8 mouse cellular contexts compared by ENCODE assay signal in genomic region chr1:128875289-128875688, GRCm38 (mm10).
A peak's percentile ranks its signal among the peaks of the same experiment; 100 is the strongest.
DNase-seq lines count a peak whose midpoint lies in the region; ATAC-seq and TF ChIP-seq lines count a peak whose summit lies in the region.

No protein-coding gene starts in this region.

- H3K4me1 ChIP-seq in G1E (ENCODE audit: insufficient read depth, low read depth, low read length) = no peaks in the 10 kb centered on the region
- H3K4me1 ChIP-seq in neural tube, embryonic 11.5 days (ENCODE audit: control insufficient read depth, insufficient read depth, low read length) = no peaks in the 10 kb centered on the region

- no peak overlapping the region for H3K4me2 ChIP-seq in neural tube, embryonic 11.5 days (ENCODE audit: low read depth)

- H3K9ac ChIP-seq in neural tube, embryonic 11.5 days (ENCODE audit: low read length) = no peak overlapping the region

- peak; percentile 60 for TF ChIP-seq CTCF in G1E (IDR thresholded peaks at IDR 0.05; ENCODE audit: low read depth, low read length)

- no peak for ATAC-seq in G1E (ENCODE audit: extremely low read depth, insufficient number of reproducible peaks, low FRiP score, poor library complexity, severe bottlenecking)
- peak; percentile 62 for ATAC-seq in neural tube, embryonic 11.5 days (ENCODE audit: insufficient read depth, low FRiP score, low TSS enrichment)
- ATAC-seq in activated CD4-positive, CD25-positive, alpha-beta regulatory T cell, adult 4 months = no peak

- DNase-seq in kidney, adult 18-20 months = peak; percentile 20
- no peak for DNase-seq in kidney, adult 11 months
- DNase-seq in G1E (ENCODE audit: low spot score) = peak; percentile 6
- peak; percentile 26 for DNase-seq in c-Kit-positive CD71-positive TER-119-positive erythroid progenitor cells, embryonic 14.5 days (ENCODE audit: low spot score)
- DNase-seq in frontal cortex, postnatal 25 days (ENCODE audit: low spot score in 2 of 2) = peak; percentile 27 to 32
- DNase-seq in left cerebral cortex, postnatal 10 days (ENCODE audit: extremely low spot score in 1 of 2, low spot score in 2 of 2) = peak; percentile 25 to 44
- peak; percentile 60 for DNase-seq in neural tube, embryonic 11.5 days (ENCODE audit: low spot score)

- no peak overlapping the region for H3K27ac ChIP-seq in neural tube, embryonic 11.5 days (ENCODE audit: low read depth, low read length)

- H3K27me3 ChIP-seq in G1E (ENCODE audit: insufficient read depth, low read length) = no peaks in the 10 kb centered on the region
- H3K27me3 ChIP-seq in neural tube, embryonic 11.5 days (ENCODE audit: control insufficient read depth, insufficient read depth, low read length) = no peaks in the 10 kb centered on the region

- peaks cover 4% of the 10 kb centered on the region for H3K9me3 ChIP-seq in G1E (replicated peaks)
- no peaks in the 10 kb centered on the region for H3K9me3 ChIP-seq in neural tube, embryonic 11.5 days (ENCODE audit: control insufficient read depth, low read length)

- WGBS in neural tube, embryonic 11.5 days = 13% methylated on average over 8 of the region's 8 CpGs

- H3K36me3 ChIP-seq in G1E (replicated peaks) = no peaks in the 10 kb centered on the region
- no peaks in the 10 kb centered on the region for H3K36me3 ChIP-seq in neural tube, embryonic 11.5 days (ENCODE audit: control insufficient read depth, insufficient read depth, low read length)

- H3K4me3 ChIP-seq in G1E (ENCODE audit: low read depth, low read length) = no peak overlapping the region
- H3K4me3 ChIP-seq in neural tube, embryonic 11.5 days (ENCODE audit: low read depth, low read length) = no peak overlapping the region

- intact Hi-C loops in left cerebral cortex, postnatal 10 days (cut with DNase I) = loop anchor here (5.0 to 10.0 kb wide), 5 partner anchors 130 to 1470 kb away; no protein-coding TSS in a partner anchor
